Mouse (Mus musculus) limb, embryonic 11.5 days (tissue): ENCODE data around the gene Kctd21. TPM values are rescaled to one million over a fixed set of nuclear protein-coding genes. Genes with fewer than 3 reads are reported as not detected.

ENCODE experiments used
- ATAC-seq: fragments of 200-750 bp; cut with Nextera tagmentation; 2 replicates; pipeline ENCODE4 v1.8.0; 2017; ENCODE audit warnings: low read depth; ENCODE audit not compliant: insufficient number of reproducible peaks, low FRiP score, low TSS enrichment
- DNase-seq: peaks from one replicate; pipeline ENCODE4 v3.0.0-alpha.2; 2015; ENCODE audit warnings: low spot score
- H3K27ac ChIP-seq: fragments of 300-500 bp; sonication (generic); replicated peaks from 2 replicates; pipeline ENCODE4 v1.5.1; 2014; ENCODE audit warnings: low read depth, mild to moderate bottlenecking, low read length
- H3K27me3 ChIP-seq: fragments of 300-500 bp; sonication (generic); 2 replicates; pipeline ENCODE4 v1.6.1; 2014; ENCODE audit warnings: mild to moderate bottlenecking, low read length, mixed read lengths; ENCODE audit not compliant: control insufficient read depth, insufficient read depth
- H3K36me3 ChIP-seq: fragments of 300-500 bp; sonication (generic); 2 replicates; pipeline ENCODE4 v1.6.1; 2014; ENCODE audit warnings: mild to moderate bottlenecking, low read length, moderate library complexity, mixed read lengths; ENCODE audit not compliant: control insufficient read depth, insufficient read depth
- H3K4me1 ChIP-seq: fragments of 300-500 bp; sonication (generic); 2 replicates; pipeline ENCODE4 v1.6.1; 2014; ENCODE audit warnings: low read length, mixed read lengths; ENCODE audit not compliant: control insufficient read depth, insufficient read depth
- H3K4me2 ChIP-seq: fragments of 300-500 bp; sonication (generic); 2 replicates; pipeline ENCODE4 v1.6.1; 2014; ENCODE audit warnings: low read depth, mild to moderate bottlenecking, moderate library complexity; ENCODE audit not compliant: severe bottlenecking
- H3K4me3 ChIP-seq: fragments of 300-500 bp; sonication (generic); 2 replicates; pipeline ENCODE4 v1.5.1; 2014; ENCODE audit warnings: low read depth, low read length
- H3K9ac ChIP-seq: fragments of 300-500 bp; sonication (generic); 2 replicates; pipeline ENCODE4 v1.6.1; 2014; ENCODE audit warnings: mild to moderate bottlenecking, low read length
- H3K9me3 ChIP-seq: fragments of 300-500 bp; sonication (generic); 2 replicates; pipeline ENCODE4 v1.6.1; 2016; ENCODE audit warnings: low read length; ENCODE audit not compliant: control insufficient read depth
- WGBS: fragments of 180-500 bp; shearing (Covaris S2); extraction: QIAGEN DNeasy Blood & Tissue Kit; methylation state at CpG from one replicate; pipeline ENCODE4 v1.1.7; 2014; 5-methylcytosine and 5-hydroxymethylcytosine counted together
- polyA plus RNA-seq: library from polyadenylated mRNA; unstranded; fragments of >200 nt; fragmentation: Nextera tagmentation; extraction: Ambion mirVana; gene quantifications from 2 replicates; pipeline ENCODE4 v1.2.1, GENCODE M21; 2014

Kctd21 gene
- polyA plus RNA-seq, 1 experiment from 2014 or later = 4.3 TPM

DNA sequence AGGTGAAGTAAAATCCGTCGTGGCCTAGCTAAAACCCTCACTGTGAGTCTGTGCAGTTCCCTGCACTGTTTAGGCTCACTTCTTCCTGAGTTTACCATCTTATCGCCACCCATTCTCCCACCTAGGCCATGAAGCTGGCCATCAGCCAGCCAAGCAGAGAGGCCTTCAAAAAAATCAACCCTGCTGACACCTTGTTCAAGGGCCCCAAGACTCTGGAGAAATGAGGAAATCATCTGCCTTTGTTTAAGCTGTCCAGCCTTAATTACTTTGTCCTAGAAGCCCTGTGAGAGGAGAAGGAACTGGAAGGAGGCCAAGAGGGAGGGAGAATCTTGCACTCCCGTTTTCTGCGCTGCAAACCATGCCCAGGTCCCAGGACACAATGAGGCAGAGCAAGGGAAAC is 24.1 kb downstream of the Kctd21 start:
- Histone ChIP-seq H3K4me1 (no peaks in the 10 kb centered on the region), H3K36me3 (no peaks in the 10 kb centered on the region), H3K9ac (no peak overlapping the region), H3K27ac (no peak overlapping the region), H3K4me2 (no peak overlapping the region), H3K9me3 (no peaks in the 10 kb centered on the region), H3K4me3 (no peak overlapping the region), H3K27me3 (no peaks in the 10 kb centered on the region)
- WGBS = 89% methylated on average over 5 of the region's 5 CpGs
- DNase-seq = no peak
- ATAC-seq = no peak

DNA sequence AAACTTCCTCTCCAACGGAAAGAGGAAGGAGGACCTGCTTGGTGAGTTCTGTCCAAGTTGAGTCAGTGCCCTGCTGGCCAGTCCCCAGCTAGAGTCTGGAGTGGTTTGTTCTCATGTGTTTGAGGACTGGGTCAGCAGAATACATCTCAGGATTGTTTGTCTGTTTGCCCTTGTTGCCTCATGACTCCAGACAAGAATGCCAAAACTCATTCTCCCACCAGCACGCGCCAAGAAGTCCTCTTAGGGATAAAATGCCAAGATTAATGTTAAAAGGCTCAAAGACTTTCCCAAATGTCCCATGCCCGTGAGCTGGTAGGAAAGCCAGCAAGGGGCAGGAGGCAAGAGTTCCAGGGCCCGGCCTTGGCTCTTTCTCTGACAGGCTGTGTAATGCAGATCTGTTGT is 24.7 kb downstream of the Kctd21 start:
- H3K27me3 ChIP-seq = no peaks in the 10 kb centered on the region
- H3K4me1 ChIP-seq = no peaks in the 10 kb centered on the region
- DNase-seq (no peak), ATAC-seq (no peak)
- no peak overlapping the region for H3K27ac ChIP-seq
- 81% methylated on average over 5 of the region's 5 CpGs for WGBS
- H3K9me3 ChIP-seq = no peaks in the 10 kb centered on the region
- no peak overlapping the region for H3K4me2 ChIP-seq
- H3K4me3 ChIP-seq = no peak overlapping the region
- no peak overlapping the region for H3K9ac ChIP-seq
- H3K36me3 ChIP-seq = no peaks in the 10 kb centered on the region

DNA sequence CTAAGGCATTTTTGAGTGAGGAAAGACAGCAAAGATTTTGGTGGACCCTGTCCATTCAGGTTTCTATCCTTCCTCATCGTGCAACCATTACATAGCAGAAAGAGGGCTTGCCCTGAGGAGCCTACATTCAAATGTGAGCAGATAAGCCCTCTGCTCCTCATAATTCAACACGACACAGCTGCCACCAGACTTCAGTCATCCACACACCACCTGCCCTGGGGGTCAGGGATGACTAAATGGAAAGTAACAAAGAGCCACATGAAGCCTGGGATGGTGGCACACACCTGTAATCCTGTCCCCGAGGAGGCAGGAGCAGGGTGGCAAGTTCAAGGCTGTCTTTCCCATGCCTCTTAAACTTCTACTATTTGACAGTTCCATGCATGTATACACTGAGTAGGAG is 25.7 kb downstream of the Kctd21 start:
- ATAC-seq (no peak), DNase-seq (no peak)
- H3K4me1 ChIP-seq = no peaks in the 10 kb centered on the region
- H3K4me3 ChIP-seq = no peak overlapping the region
- H3K4me2 ChIP-seq = no peak overlapping the region
- H3K27ac ChIP-seq = no peak overlapping the region
- H3K9ac ChIP-seq = no peak overlapping the region
- no peaks in the 10 kb centered on the region for H3K9me3 ChIP-seq
- H3K36me3 ChIP-seq = no peaks in the 10 kb centered on the region
- H3K27me3 ChIP-seq = no peaks in the 10 kb centered on the region
- 79% methylated on average over 3 of the region's 3 CpGs for WGBS

DNA sequence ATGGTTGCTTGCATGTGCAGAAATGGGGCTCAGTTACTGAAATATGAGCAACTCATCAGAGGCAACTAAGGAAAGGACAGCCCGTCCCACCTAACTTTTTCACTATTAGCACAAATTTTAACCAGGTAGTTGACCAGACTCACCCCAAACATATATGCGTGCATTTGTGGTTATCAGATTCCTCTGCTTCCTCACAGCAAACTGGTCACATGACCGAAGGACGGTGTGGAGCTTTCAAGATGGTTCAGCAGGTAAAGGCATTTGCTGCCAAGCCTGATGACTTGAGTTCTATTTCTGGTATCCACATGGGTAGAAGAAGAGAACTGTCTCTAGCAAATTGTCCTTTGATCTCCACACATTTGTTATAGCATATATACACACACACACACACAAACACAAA is 26.2 kb downstream of the Kctd21 start:
- ATAC-seq = no peak
- H3K9me3 ChIP-seq = no peaks in the 10 kb centered on the region
- DNase-seq = no peak

DNA sequence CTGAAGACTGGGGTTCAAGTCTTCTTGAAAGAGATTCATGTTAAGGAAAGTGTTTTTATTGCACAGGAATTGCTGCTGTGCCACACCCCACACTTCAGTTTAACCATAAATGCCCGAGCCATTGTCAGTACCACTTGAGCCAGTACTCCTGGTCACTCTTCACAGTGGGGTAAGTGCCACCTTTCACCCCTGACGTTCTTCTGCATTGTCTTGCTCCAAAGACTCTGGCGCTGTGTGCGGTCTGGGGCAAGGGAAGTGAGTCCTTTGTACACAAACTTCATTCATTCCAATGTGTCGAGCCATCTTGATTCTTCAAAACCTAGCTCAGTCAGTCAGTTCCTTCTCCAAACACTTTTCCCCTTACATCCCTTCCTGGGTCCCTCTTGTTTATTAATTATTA is 28.0 kb downstream of the Kctd21 start:
- Histone ChIP-seq H3K27ac (no peak overlapping the region), H3K4me1 (no peaks in the 10 kb centered on the region), H3K9me3 (no peaks in the 10 kb centered on the region), H3K9ac (no peak overlapping the region), H3K36me3 (no peaks in the 10 kb centered on the region), H3K27me3 (no peaks in the 10 kb centered on the region), H3K4me2 (no peak overlapping the region), H3K4me3 (no peak overlapping the region)
- DNase-seq = no peak
- ATAC-seq = no peak
- 74% methylated on average over 5 of the region's 5 CpGs for WGBS

More for the DNA sequence above, 26.2 kb downstream of the Kctd21 start:
- H3K27me3 ChIP-seq = no peaks in the 10 kb centered on the region
- H3K36me3 ChIP-seq = no peaks in the 10 kb centered on the region
- H3K4me3 ChIP-seq = no peak overlapping the region
- no peaks in the 10 kb centered on the region for H3K4me1 ChIP-seq
- H3K27ac ChIP-seq = no peak overlapping the region
- WGBS = 88% methylated on average over 4 of the region's 4 CpGs
- no peak overlapping the region for H3K9ac ChIP-seq
- no peak overlapping the region for H3K4me2 ChIP-seq

DNA sequence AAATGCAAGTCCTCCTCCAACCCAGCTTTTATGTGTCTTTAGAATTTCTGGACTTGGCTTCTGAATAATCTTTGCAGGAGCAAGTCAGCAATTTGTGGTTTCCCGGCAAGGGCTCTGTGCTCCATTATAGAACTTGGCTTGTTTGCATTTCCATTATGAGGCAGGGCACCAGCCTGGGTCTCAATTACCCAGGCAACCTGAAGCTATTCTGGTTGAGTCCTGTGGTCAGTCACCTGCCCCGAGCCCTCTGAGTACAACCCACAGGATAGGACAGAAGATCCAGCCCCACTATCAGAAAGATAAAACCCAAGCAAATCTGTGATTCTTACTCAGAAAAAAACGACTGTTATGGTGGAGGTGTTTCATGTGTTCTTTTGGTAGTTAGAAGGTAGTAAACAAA is 28.8 kb downstream of the Kctd21 start:
- Histone ChIP-seq H3K27ac (no peak overlapping the region), H3K9ac (no peak overlapping the region), H3K4me1 (no peaks in the 10 kb centered on the region), H3K27me3 (no peaks in the 10 kb centered on the region), H3K4me2 (no peak overlapping the region), H3K9me3 (no peaks in the 10 kb centered on the region), H3K36me3 (no peaks in the 10 kb centered on the region), H3K4me3 (no peak overlapping the region)
- no peak for DNase-seq
- WGBS = 69% methylated on average over 3 of the region's 3 CpGs
- no peak for ATAC-seq

DNA sequence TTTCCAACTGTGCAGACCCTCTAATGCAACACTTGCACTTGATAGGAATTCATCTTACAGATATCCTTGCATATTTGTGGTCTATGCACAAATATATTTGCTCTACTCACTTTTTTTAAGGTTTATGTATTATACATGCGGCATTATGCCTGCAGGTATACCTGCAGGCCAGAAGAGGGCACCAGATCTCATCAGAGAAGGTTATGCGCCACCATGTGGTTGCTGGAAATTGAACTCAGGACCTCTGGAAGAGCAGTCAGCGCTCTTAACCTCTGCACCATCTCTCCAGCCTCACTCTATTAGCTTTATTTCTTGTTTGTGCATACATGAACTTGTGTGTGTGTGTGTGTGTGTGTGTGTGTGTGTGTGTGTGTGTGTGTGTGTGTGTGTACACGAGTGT is 29.3 kb downstream of the Kctd21 start:
- Histone ChIP-seq H3K9ac (no peak overlapping the region), H3K9me3 (no peaks in the 10 kb centered on the region), H3K36me3 (no peaks in the 10 kb centered on the region), H3K4me3 (no peak overlapping the region), H3K27me3 (no peaks in the 10 kb centered on the region), H3K4me2 (no peak overlapping the region), H3K27ac (no peak overlapping the region), H3K4me1 (no peaks in the 10 kb centered on the region)
- DNase-seq (peak; percentile 48), ATAC-seq (no peak)
- 27% methylated on average over 4 of the region's 4 CpGs for WGBS

DNA sequence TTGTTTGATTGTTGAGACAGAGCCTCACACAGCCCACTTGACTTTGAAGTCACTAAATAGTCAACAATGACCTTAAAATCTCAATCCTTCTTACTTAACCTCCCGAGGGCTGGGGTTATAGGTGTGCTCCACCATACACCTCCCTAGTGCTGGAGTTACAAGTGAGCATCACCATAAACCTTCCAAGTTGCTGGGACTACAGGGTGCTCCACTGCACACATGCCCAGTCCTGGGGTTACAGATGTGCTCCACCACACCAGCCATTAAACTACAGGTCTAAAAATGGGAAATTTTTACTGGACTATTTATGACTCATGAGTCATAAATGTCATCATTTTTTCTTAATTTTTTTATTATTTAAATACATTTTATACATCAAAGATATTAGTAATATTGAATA is 33.8 kb downstream of the Kctd21 start:
- Histone ChIP-seq H3K9me3 (no peaks in the 10 kb centered on the region), H3K36me3 (no peaks in the 10 kb centered on the region), H3K4me3 (no peak overlapping the region), H3K27me3 (no peaks in the 10 kb centered on the region), H3K9ac (no peak overlapping the region), H3K4me1 (peaks cover 3% of the 10 kb centered on the region; the same call in 1 of the 2 replicates), H3K4me2 (no peak overlapping the region), H3K27ac (no peak overlapping the region)
- 88% methylated on average over 1 of the region's 1 CpGs for WGBS
- ATAC-seq (no peak), DNase-seq (no peak)

DNA sequence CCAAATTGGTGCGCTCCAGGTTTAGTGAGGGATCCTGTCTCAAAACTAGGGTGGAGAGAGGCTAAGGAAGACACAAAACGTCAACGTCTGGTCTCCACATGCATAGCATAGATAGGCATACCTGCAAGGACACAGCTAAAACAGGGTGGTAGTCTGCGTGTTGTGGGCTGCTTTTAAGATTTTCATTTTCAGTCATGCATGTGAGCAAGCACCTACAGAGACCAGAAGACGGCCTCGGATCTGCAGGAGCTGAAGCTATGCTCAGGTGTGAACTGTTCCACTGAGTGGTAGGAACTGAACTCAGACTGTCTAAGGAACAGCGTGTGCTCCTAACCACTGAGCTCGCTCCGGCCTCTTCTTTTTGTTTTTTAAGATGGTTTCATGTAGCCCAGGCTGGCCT is 43.0 kb downstream of the Kctd21 start:
- H3K36me3 ChIP-seq = peaks cover 23% of the 10 kb centered on the region
- 95% methylated on average over 9 of the region's 9 CpGs for WGBS
- no peak overlapping the region for H3K4me2 ChIP-seq
- H3K9me3 ChIP-seq = no peaks in the 10 kb centered on the region
- DNase-seq = no peak
- no peak overlapping the region for H3K4me3 ChIP-seq
- peaks cover 7% of the 10 kb centered on the region; the same call in 1 of the 2 replicates for H3K4me1 ChIP-seq
- ATAC-seq = no peak
- H3K27ac ChIP-seq = no peak overlapping the region
- H3K27me3 ChIP-seq = no peaks in the 10 kb centered on the region
- no peak overlapping the region for H3K9ac ChIP-seq
